25 mouse cellular contexts compared by ENCODE assay signal in the genomic region with DNA sequence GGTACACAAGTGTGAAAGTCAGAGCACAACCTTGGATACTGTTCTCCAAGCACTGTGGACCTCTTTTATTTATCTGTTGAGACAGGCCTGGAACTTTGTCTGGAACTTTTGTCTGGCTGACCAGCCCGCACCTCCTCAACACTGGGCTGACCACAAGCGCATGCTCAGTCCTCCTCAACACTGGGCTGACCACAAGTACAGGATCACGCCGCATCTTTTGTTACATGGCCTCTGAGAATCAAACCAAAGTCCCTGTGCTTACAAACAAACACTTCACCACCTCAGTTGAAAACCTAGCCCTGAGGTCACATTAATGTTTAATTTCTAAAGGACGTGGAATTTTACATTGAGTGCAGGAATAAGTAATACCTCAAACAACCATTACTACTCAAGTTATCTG.
"Had no signal": no experiment of that assay in that cellular context is flagged by ENCODE, and none has a peak within 500 bp of the region (broad histone marks: within the 10 kb centered on the region; RNA-seq: fewer than 3 reads in every experiment).

No protein-coding gene starts in this region.

- DNase-seq: forebrain, postnatal 0 days; gastrocnemius, postnatal 14 days; gastrocnemius, postnatal 36 days; heart, adult 11 months; heart, adult 2 months; heart, postnatal 14 days; heart, postnatal 36 days; liver; liver, embryonic 13.5 days; liver, postnatal 0 days had no signal

- H3K4me2 ChIP-seq: forebrain, embryonic 15.5 days; heart, embryonic 11.5 days; heart, embryonic 13.5 days; heart, embryonic 15.5 days; hindbrain, embryonic 13.5 days; hindbrain, embryonic 15.5 days; limb, embryonic 12.5 days; liver, embryonic 11.5 days; liver, embryonic 13.5 days; liver, embryonic 15.5 days had no signal

- H3K27me3 ChIP-seq: forebrain, embryonic 15.5 days; heart, embryonic 13.5 days; heart, embryonic 15.5 days; hindbrain, embryonic 13.5 days; hindbrain, embryonic 15.5 days; limb, embryonic 12.5 days; liver, embryonic 13.5 days; liver, embryonic 15.5 days had no signal

- H3K4me3 ChIP-seq: forebrain, embryonic 15.5 days; heart, adult 2 months; heart, embryonic 13.5 days; heart, embryonic 15.5 days; hindbrain, embryonic 13.5 days; hindbrain, embryonic 15.5 days; layer of hippocampus, adult 2 months; left cerebral cortex, adult 2 months; limb, embryonic 10.5 days; limb, embryonic 12.5 days; liver, embryonic 13.5 days; liver, embryonic 15.5 days had no signal

- ATAC-seq: forebrain, embryonic 15.5 days; forebrain, postnatal 0 days; hindbrain, postnatal 0 days; intestine, embryonic 16.5 days; liver, postnatal 0 days had no signal

- H3K27ac ChIP-seq: forebrain, embryonic 15.5 days; heart, adult 2 months; heart, embryonic 13.5 days; heart, embryonic 15.5 days; hindbrain, embryonic 13.5 days; hindbrain, embryonic 15.5 days; hindbrain, postnatal 0 days; kidney, postnatal 0 days; layer of hippocampus, adult 2 months; left cerebral cortex, adult 2 months; limb, embryonic 10.5 days; limb, embryonic 12.5 days; liver, embryonic 13.5 days; liver, embryonic 15.5 days had no signal

- H3K9ac ChIP-seq: forebrain, embryonic 15.5 days; forebrain, postnatal 0 days; heart, embryonic 13.5 days; heart, embryonic 15.5 days; hindbrain, embryonic 13.5 days; hindbrain, embryonic 15.5 days; limb, embryonic 12.5 days; liver, embryonic 13.5 days; liver, embryonic 15.5 days; liver, postnatal 0 days had no signal

- H3K36me3 ChIP-seq: heart, embryonic 13.5 days; heart, embryonic 15.5 days; limb, embryonic 10.5 days; limb, embryonic 12.5 days; liver, embryonic 13.5 days; liver, embryonic 15.5 days had no signal

- H3K9me3 ChIP-seq: forebrain, embryonic 15.5 days; heart, embryonic 13.5 days; heart, embryonic 15.5 days; hindbrain, embryonic 13.5 days; hindbrain, embryonic 15.5 days; limb, embryonic 10.5 days; liver, embryonic 15.5 days had no signal

- H3K4me1 ChIP-seq: forebrain, embryonic 15.5 days; heart, embryonic 13.5 days; heart, embryonic 15.5 days; hindbrain, embryonic 13.5 days; hindbrain, embryonic 15.5 days; limb, embryonic 10.5 days; limb, embryonic 12.5 days; liver, embryonic 13.5 days; liver, embryonic 15.5 days had no signal
